Mouse (Mus musculus) left cerebral cortex, adult 11 months (tissue): ENCODE results near the gene Dnah11.

ENCODE experiments used
- DNase-seq: peaks from one replicate; pipeline ENCODE4 v3.0.0; 2022; ENCODE audit warnings: low spot score

The Dnah11 gene

DNA sequence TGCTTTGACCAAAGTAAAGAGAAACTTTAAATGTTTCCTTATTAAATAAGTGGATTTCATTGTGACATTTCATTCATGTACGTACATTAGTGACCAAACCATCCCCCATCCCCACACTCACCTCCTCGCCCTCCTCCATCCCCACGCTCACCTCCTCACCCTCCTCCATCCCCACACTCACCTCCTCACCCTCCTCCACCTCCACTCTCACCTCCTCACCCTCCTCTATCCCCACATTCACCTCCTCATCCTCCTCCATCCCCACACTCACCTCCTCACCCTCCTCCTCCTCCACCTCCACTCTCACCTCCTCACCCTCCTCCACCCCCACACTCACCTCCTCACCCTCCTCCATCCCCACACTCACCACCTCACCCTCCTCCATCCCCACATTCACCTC is 337.6 kb downstream of the Dnah11 start:
- DNase-seq: no peak

DNA sequence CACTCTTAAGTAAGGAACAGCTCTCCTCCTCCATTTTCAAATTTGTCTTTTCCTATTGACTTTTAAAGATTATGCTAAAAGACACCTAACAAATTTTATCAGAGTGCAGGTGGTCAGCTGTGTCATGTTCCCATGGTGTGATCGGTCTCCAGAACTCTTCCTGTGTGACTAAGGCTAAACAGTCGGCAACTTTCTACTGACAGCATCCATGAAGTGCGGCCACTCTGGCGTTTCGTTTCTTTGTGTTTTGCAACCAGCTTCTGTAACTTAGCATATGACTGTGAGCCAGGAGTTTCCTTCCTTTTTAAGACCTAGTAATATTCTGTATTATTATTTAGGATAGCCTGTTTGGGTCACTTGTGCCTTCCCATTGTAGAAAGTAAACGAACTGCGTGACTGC is 338.0 kb downstream of the Dnah11 start:
- DNase-seq: no peak

DNA sequence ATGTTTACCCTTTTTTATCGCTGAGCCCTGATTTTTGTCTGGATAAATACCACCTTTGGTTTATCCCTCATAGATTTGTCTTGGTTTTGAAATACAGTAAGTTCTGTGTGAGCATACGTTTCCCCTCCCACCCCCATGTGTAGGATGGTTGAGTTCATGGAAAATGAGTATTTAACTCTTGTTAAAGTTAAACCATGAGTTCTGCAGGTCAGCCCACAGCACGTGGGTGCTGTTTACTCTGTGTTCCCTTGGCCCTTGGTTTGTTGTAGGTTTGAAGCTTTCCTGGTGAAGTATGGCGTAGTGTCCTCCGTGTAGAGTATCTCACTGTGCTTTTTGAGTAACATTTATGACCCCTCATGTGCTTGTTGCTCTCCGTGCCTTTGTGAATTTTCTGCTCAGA is 341.0 kb downstream of the Dnah11 start:
- no peak for DNase-seq

DNA sequence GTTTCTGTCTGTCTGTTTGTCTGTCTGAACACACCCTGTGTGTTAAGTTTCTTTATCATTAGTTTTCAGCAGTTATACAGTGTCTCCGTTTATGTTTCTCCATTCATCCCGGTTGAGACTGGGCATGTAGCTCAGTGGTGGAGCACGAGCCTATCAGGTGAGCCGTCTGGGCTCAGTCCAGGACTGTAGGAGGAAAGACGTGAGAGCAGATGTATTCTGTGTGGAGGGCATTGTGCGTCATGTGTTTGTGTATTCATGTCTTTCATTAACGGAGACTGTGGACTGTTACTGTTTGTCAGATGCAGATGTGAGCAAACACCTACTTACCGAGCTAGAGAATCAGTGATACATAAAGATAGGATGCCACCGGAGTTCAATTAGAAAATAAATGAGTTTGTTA is 341.8 kb downstream of the Dnah11 start:
- DNase-seq: no peak

DNA sequence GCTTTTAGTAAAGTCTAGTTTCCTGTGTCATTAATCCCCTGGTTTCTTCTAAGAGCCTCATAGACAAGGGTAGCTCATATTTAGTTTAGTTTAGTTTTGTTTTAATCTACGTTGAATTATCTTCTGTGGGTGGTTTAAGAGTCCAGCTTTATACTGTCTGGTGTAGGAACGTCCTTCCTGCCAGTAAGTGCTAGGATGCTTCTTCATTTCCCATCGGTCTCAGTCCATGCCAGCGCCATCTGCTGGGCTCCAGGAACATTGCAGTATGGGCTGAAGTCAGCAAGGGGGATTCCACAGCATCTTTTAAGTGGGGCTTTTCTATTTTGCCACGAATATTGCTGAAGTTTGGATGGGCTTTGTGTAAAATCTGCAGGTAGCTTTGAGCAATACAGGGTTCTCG is 345.5 kb downstream of the Dnah11 start:
- DNase-seq: peak; percentile 22

DNA sequence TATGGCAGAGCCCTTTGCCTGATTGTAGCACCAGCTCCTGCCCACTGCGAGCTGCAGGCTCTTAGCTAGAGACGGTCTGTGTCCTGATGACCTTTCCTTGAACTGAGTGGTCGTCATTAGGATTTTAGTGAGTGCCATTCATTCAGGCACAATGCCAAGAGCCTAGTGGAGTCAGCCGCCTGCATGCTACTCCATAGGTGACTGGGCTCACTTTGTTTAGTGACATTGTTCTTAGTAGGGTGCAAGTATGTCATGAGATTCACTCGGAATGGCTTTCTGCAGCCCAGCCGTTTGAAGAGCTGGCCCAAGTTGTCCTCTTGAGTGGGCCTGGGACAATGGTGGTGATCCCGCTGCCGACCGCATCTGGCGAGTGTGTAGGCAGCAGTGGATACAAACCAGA is 348.4 kb downstream of the Dnah11 start:
- no peak for DNase-seq

DNA sequence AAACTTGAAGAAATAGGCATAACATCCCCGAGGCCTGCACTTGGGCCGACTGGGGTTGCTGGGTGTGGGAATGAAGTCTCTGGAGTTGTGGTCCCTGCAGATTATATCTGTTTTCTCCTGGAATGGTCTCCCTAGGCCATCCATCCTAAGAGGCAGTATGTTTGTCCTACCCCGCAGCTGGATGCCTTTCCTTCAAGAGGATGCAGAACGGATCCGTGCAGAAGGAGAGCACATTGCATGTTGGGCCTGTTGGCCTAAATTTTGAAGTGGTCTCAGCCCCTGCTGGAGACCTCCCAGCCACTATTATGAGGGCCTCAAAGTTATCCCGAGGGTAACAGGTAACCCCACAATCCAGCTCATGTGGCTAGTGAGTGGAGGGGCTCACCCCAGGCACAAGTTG is 350.2 kb downstream of the Dnah11 start:
- DNase-seq: no peak

DNA sequence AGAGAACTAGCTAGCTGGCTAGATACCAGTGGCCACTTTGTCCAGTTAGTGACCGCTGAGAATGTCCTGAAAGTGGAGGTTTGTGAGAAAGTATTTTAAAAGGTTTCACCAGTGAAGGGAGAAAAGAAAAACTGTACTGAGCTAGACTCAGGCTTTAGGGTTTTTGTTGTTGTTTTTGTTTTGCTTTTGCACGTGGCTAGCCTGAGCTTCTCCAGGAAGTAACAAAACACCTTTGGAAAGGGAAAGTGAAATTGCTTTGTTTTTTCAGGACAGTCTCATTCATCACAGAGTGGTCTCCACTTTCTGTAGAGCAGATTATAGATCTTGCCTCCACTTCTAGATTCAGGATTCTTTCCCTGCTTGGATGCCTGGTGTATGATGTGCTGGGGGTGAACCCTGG is 353.9 kb downstream of the Dnah11 start:
- no peak for DNase-seq

DNA sequence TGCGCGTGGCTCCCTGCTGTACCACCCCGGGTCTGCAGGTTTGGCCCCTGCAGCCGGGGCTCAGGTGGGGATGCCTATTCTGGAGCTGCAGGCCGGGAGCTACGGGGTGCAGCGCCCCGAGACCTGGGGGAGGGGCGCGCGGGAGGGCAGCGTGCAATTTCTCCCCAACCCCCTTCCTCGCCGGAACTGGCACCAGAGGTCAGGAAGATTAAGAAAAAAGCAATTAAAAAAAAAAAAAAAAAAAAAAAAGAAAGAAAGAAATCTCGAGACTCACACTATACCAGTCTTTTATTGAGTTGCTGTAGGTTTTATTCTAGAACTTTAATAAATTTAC is 354.8 kb downstream of the Dnah11 start:
- no peak for DNase-seq

DNA sequence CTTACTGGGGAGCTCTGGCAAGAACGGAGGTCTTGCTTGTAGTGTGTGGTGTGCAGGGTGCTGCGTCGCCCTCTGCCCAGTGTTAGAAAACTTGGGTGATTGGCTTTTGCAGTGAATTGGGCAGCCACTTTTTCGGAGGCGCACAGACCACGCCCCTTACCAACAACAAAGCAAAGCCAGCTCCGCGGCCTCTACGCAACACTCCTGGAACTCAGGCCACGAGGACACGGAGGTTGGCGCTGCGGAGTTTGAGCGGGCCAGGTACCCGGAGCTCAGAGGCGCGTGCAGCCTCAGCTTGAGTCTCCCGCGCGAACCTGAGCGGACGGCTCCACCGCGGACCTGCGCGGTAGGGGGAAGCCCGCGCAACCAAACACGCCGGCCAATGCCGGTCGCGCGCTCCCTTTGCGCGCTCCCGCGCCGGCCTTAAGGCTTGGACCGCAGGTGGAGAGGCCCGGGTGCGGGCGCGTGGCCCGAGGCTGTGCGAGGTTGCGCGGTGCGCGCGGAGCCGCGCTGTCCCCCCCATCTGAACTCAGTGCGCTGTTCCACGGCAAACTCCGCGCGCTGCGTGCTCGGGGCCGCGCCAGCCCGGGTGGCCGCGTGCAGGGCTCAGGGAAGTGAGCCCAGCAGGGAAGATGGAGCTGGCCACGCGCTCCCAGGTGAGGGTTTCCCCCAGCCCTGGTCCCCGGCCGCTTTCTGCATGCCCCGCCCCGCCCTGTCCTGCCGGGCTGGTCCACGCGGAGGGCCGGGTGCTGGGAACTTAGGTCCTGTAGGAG is 355.4 kb downstream of the Dnah11 start:
- DNase-seq: peak; percentile 29

DNA sequence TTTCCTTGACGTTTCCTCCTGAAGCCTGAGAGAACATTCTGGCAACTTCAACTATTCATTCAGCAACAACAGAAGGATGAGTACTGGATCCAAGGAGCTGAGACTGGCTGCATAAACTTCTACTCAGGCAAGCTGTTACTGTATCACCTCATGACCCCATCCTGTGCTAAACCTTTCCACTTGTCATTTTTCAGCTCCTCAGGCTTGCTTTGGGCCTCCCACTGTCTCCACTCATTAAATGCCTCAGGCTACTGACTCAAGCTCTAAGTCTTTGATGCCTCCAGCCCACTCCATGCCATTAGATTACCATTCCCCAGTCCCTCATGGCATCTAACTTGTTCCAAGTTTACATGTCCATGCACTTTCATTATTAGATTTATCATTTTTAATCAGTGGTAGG is 356.2 kb downstream of the Dnah11 start:
- no peak for DNase-seq

DNA sequence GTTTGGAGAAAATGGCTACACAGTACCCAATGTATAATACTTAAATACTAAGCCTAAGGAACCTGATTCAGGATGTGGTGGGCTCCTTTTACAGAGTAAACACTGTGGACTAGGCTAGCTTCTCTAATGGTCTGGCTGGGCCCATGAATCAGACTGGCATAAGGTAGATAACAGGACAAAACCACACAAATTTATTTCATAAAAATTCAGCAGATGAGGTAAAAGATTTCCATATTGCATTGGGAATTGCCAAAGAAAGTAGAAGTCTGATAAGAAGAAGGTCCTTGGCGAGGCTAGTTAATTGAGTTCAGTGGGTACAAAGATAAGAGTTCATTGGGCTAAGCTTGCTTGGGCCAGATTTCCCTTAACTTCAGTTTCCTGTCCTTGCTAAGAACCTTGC is 358.1 kb downstream of the Dnah11 start:
- DNase-seq: no peak

DNA sequence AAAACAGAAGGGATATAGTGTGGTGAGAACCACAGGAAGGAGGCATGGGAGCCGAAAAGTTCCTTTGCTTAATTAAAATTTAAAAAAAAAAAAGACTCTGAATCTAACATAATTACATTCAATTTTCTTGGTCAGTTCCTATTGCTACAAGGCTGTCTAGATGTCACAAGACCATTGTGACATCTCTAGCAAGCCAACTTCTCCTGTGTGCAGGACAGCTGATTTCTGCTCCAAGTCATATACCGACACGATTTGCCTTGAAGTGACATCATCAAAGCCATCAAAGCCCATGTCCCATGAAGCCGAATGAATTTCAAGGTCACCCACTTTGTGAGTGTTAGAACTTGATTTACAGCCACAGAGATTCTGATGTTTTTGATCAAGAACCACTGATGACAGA is 361.5 kb downstream of the Dnah11 start:
- no peak for DNase-seq

DNA sequence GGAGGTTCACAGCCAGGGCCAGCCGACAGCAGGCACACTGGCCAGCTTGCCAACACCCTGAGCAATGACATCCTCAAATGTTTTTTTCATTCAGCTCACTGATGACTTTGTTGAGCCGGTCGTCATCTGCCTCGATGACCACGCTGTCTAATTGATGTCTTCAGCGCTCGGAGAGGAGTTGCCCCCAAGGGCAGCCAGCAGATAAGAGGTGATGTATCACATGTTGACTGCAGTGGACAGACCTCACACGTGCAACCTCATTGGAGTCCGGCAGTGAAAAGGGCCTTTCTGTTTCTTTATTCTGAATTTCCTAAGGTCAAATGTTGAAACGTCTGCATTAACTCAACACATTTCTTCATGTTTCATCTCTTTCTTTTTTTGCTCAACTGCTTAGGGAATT is 363.5 kb downstream of the Dnah11 start:
- DNase-seq: no peak

DNA sequence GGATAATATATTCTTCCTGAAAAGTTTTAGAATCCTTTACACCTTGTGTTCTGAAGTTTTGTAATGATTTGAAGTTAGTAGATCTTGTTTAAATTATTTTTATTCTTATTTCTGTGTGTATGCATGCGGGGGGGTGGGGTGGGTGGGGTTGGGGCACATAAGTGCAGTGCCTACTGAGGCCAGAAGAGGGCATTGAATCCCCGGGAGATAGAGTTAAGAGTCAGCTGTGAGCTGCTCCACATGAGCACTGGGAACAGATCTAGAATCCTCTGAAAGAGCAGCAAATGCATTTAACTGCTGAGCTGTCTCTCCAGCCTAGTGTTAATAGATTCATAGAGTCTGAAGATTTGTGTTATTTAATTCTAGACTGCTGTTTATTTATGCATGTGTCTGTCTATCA is 364.2 kb downstream of the Dnah11 start:
- no peak for DNase-seq

DNA sequence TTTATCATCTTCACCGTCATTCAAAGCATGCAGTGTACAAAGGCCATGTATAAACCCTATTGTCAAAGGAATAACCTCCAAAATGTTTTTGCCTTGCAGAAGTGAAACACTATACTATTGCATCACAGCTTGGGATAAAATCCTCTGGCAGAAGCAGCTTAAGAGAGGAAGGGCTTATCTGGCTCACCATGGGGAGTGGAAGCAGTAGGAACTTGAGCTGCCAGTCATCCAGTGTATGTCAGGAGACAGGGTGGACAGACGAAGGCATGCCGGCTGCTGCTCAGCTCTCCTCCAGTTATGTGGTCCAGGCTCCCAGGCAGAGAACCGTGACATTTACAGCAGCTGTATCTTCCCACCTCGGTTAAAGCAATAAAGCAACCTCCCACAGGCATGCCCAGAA is 366.7 kb downstream of the Dnah11 start:
- DNase-seq: no peak

DNA sequence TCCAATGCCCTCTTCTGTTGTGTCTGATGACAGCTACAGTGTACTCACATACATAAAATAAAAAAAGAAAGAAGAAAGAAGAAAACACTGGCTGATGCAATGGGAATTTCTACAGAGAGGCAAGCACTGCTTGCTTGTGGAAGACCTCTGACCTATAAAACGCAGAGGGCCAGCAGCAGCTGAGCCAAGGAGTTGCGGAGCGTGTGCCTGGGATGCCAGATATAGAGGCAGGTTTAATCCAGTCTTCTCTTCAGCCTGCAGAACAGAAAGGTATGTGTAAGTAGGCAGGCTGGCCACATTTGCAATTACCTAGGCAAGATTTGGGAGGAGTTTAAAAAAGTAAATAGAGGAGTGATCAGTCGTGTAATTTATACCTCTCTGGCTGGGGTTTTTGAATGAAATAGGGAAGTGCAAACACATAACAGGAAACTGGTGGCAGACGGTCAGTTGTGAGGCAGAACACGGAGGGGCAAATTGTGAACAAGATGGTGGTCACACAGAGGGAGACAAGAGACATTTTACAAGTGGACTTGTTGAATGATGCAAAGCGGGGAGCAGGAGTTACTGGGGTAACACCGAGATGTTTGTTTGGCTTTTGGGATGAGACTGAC is 367.4 kb downstream of the Dnah11 start:
- DNase-seq: no peak

DNA sequence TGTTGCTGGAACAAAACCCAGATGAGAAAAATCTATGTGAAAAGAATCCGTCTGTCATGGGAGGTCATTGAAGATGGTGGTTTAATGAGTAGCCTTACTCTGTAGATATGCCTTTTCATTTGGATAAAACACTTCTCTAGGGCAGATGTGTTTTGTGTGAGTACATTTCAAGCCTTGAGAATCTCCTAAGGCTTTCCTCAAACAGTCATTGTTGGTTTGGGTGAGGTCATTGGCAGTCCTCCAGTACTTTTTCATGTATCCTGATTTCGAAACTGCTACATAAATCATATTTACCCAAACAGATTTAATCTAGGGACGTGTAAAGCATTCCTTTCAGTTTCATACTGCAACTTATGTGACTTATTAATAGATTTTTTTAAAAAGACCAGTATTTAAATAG is 370.5 kb downstream of the Dnah11 start:
- DNase-seq: no peak
